Mouse (Mus musculus) myocyte (in vitro differentiated cells): ENCODE measurements around the gene Heatr4.

Experiments used
- E2F4 ChIP-seq: IDR thresholded peaks from one replicate; pipeline ENCODE4 v1.6.1; 2011; ENCODE audit warnings: mild to moderate bottlenecking, control low read depth, moderate library complexity; ENCODE audit not compliant: insufficient read depth
- POLR2A ChIP-seq: IDR thresholded peaks from one replicate; pipeline ENCODE4 v1.6.1; 2011; ENCODE audit warnings: low read depth, mild to moderate bottlenecking, control low read depth, moderate library complexity; ENCODE audit not compliant: insufficient read length
- POLR2AphosphoS2 ChIP-seq: IDR thresholded peaks from one replicate; pipeline ENCODE4 v1.6.1; 2011; ENCODE audit warnings: low read depth, control low read depth; ENCODE audit not compliant: insufficient read length

- TF ChIP-seq POLR2A (no peak), POLR2AphosphoS2 (no peak), E2F4 (no peak)
Measured at GRCm38 (mm10) chr12:83926061-83926460, 58.6 kb downstream of the Heatr4 start.
